Mouse (Mus musculus) MEL (cell line): ENCODE measurements around the gene Gm853. TPM values are rescaled to one million over a fixed set of nuclear protein-coding genes. Genes with fewer than 3 reads are reported as not detected.

Experiments used
- DNase-seq: peaks from one replicate; pipeline ENCODE4 v3.0.0; 2011; ENCODE audit warnings: low read depth, low spot score
- H3K27ac ChIP-seq: 2 replicates; pipeline ENCODE4 v1.5.1; 2012; ENCODE audit warnings: low read depth, mild to moderate bottlenecking, control low read depth, low read length, moderate library complexity; ENCODE audit not compliant: control insufficient read depth
- H3K27me3 ChIP-seq, 2 experiments: fragments of 150-350 bp in 1 of 2; sonication (generic) in 1 of 2; 2 replicates each; pipeline ENCODE4 v1.6.1; 2012; ENCODE audit warnings: low read length in 2 of 2, mild to moderate bottlenecking in 2 of 2, improper control_type of control experiment in 1 of 2, moderate library complexity in 1 of 2; ENCODE audit not compliant: insufficient read depth in 2 of 2, control insufficient read depth in 1 of 2
- H3K36me3 ChIP-seq, 2 experiments: 2 replicates each; pipeline ENCODE4 v1.6.1; 2012 to 2014; ENCODE audit warnings: low read length in 2 of 2, improper control_type of control experiment in 1 of 2, inconsistent platforms in 1 of 2, mild to moderate bottlenecking in 1 of 2; ENCODE audit not compliant: insufficient read depth in 2 of 2, control insufficient read depth in 1 of 2
- H3K4me1 ChIP-seq, 2 experiments: fragments of 150-350 bp in 1 of 2; sonication (generic) in 1 of 2; 2 replicates each; pipeline ENCODE4 v1.6.1; 2012; ENCODE audit warnings: low read length in 2 of 2, improper control_type of control experiment in 1 of 2, mild to moderate bottlenecking in 1 of 2; ENCODE audit not compliant: insufficient read depth in 2 of 2, control insufficient read depth in 1 of 2
- H3K4me3 ChIP-seq, 2 experiments: fragments of 150-350 bp in 1 of 2; sonication (generic) in 1 of 2; 2 replicates each; pipeline ENCODE4 v1.5.1; 2012; ENCODE audit warnings: low read depth in 2 of 2, low read length in 2 of 2, mild to moderate bottlenecking in 2 of 2, moderate library complexity in 2 of 2, control low read depth in 1 of 2, improper control_type of control experiment in 1 of 2; ENCODE audit not compliant: control insufficient read depth in 1 of 2, insufficient read depth in 1 of 2
- H3K79me2 ChIP-seq: 2 replicates; pipeline ENCODE4 v1.6.1; 2012; ENCODE audit warnings: mild to moderate bottlenecking, low read length, moderate library complexity; ENCODE audit not compliant: control insufficient read depth, poor library complexity, insufficient read depth
- H3K9ac ChIP-seq: 2 replicates; pipeline ENCODE4 v1.6.1; 2012; ENCODE audit warnings: low read depth, mild to moderate bottlenecking, control low read depth, low read length, moderate library complexity; ENCODE audit not compliant: control insufficient read depth, poor library complexity, severe bottlenecking
- H3K9me3 ChIP-seq: fragments of 150-350 bp; sonication (generic); replicated peaks from 2 replicates; pipeline ENCODE4 v1.6.1; 2012; ENCODE audit warnings: mild to moderate bottlenecking, low read length, improper control_type of control experiment, moderate library complexity; ENCODE audit not compliant: insufficient read depth
- BHLHE40 ChIP-seq: IDR thresholded peaks from 2 replicates; pipeline ENCODE4 v1.6.1; 2012; ENCODE audit warnings: low read depth, mild to moderate bottlenecking, inconsistent platforms, low read length, improper control_type of control experiment, borderline replicate concordance
- CTCF ChIP-seq, 3 experiments: IDR thresholded peaks in 2 of 3; conservative IDR thresholded peaks in 1 of 3; 2 replicates each; pipeline ENCODE4 v1.5.1; 2011 to 2012; ENCODE audit warnings: low read length in 3 of 3, low read depth in 2 of 3, mild to moderate bottlenecking in 2 of 3, improper control_type of control experiment in 1 of 3, inconsistent platforms in 1 of 3, mixed read lengths in 1 of 3, moderate library complexity in 1 of 3; ENCODE audit not compliant: control insufficient read depth in 1 of 3, insufficient read depth in 1 of 3, poor library complexity in 1 of 3, severe bottlenecking in 1 of 3
- E2F4 ChIP-seq: IDR thresholded peaks from 2 replicates; pipeline ENCODE4 v1.6.1; 2011; ENCODE audit warnings: low read depth, low read length, improper control_type of control experiment, borderline replicate concordance
- ELF1 ChIP-seq: IDR thresholded peaks from 2 replicates; pipeline ENCODE4 v1.6.1; 2014; ENCODE audit warnings: low read depth, mild to moderate bottlenecking, inconsistent platforms, low read length, improper control_type of control experiment, moderate library complexity
- GABPA ChIP-seq: IDR thresholded peaks from 2 replicates; pipeline ENCODE4 v1.6.1; 2012; ENCODE audit warnings: low read depth, mild to moderate bottlenecking, inconsistent platforms, low read length, improper control_type of control experiment, moderate library complexity
- GATA1 ChIP-seq: IDR thresholded peaks from 2 replicates; pipeline ENCODE4 v1.6.1; 2011; ENCODE audit warnings: low read depth, low read length, improper control_type of control experiment
- HCFC1 ChIP-seq: IDR thresholded peaks from 2 replicates; pipeline ENCODE4 v1.6.1; 2012; ENCODE audit warnings: low read depth, mild to moderate bottlenecking, inconsistent platforms, low read length, improper control_type of control experiment, moderate library complexity
- MAZ ChIP-seq: IDR thresholded peaks from 2 replicates; pipeline ENCODE4 v1.6.1; 2012; ENCODE audit warnings: low read depth, mild to moderate bottlenecking, inconsistent platforms, low read length, improper control_type of control experiment
- MEF2A ChIP-seq: IDR thresholded peaks from 2 replicates; pipeline ENCODE4 v1.6.1; 2014; ENCODE audit warnings: low read depth, mild to moderate bottlenecking, inconsistent platforms, low read length, improper control_type of control experiment; ENCODE audit not compliant: poor library complexity, insufficient replicate concordance, severe bottlenecking; ENCODE audit errors: extremely low read depth
- MXI1 ChIP-seq: IDR thresholded peaks from 2 replicates; pipeline ENCODE4 v1.6.1; 2011; ENCODE audit warnings: mild to moderate bottlenecking, low read depth, low read length, improper control_type of control experiment
- MYC ChIP-seq: IDR thresholded peaks from 2 replicates; pipeline ENCODE4 v1.6.1; 2011; ENCODE audit warnings: low read depth, mild to moderate bottlenecking, low read length, improper control_type of control experiment, moderate library complexity
- NELFE ChIP-seq: IDR thresholded peaks from 2 replicates; pipeline ENCODE4 v1.6.1; 2011; ENCODE audit warnings: low read depth, low read length, improper control_type of control experiment
- RAD21 ChIP-seq: IDR thresholded peaks from 2 replicates; pipeline ENCODE4 v1.6.1; 2011; ENCODE audit warnings: mild to moderate bottlenecking, low read depth, low read length, improper control_type of control experiment
- RCOR1 ChIP-seq: IDR thresholded peaks from 2 replicates; pipeline ENCODE4 v1.6.1; 2012; ENCODE audit warnings: low read depth, mild to moderate bottlenecking, inconsistent platforms, low read length, improper control_type of control experiment
- TBP ChIP-seq: IDR thresholded peaks from 2 replicates; pipeline ENCODE4 v1.8.0; 2011; ENCODE audit warnings: low read depth, low read length, improper control_type of control experiment
- UBTF ChIP-seq: IDR thresholded peaks from 2 replicates; pipeline ENCODE4 v1.6.1; 2012; ENCODE audit warnings: low read depth, mild to moderate bottlenecking, inconsistent platforms, low read length, improper control_type of control experiment, moderate library complexity, borderline replicate concordance; ENCODE audit not compliant: insufficient read depth
- USF1 ChIP-seq: IDR thresholded peaks from 2 replicates; pipeline ENCODE4 v1.6.1; 2014; ENCODE audit warnings: low read depth, mild to moderate bottlenecking, inconsistent platforms, low read length, improper control_type of control experiment, moderate library complexity
- USF2 ChIP-seq, 2 experiments: IDR thresholded peaks; 2 replicates each; pipeline ENCODE4 v1.6.1; 2011 to 2012; ENCODE audit warnings: improper control_type of control experiment in 2 of 2, low read length in 2 of 2, borderline replicate concordance in 1 of 2, inconsistent platforms in 1 of 2, low read depth in 1 of 2, mild to moderate bottlenecking in 1 of 2; ENCODE audit not compliant: insufficient read depth in 1 of 2
- ZNF384 ChIP-seq: IDR thresholded peaks from 2 replicates; pipeline ENCODE4 v1.6.1; 2012; ENCODE audit warnings: low read depth, mild to moderate bottlenecking, inconsistent platforms, low read length, improper control_type of control experiment
- polyA plus RNA-seq, 2 experiments: library from polyadenylated mRNA; stranded (reverse) in 1 of 2; unstranded in 1 of 2; fragments of >175 nt in 1 of 2; fragments of >200 nt in 1 of 2; gene quantifications; 2 replicates each; pipeline versions ENCODE4 v1.2.1 to v1.2.4; 2012; ENCODE audit warnings: low replicate concordance in 2 of 2, low read depth in 1 of 2; ENCODE audit not compliant: insufficient read length in 2 of 2, insufficient read depth in 1 of 2, missing spikeins in 1 of 2
- total RNA-seq: library from RNA; depleted of rRNA; stranded (reverse); fragments of 300-350 nt; gene quantifications from 2 replicates; pipeline ENCODE4 v1.2.3, GENCODE M21; 2012

Gm853 gene
- total and polyA plus RNA-seq, 3 experiments = 0.04 TPM; not detected in 2

GRCm38 (mm10) chr4:130173060-130173822 is 49.0 kb downstream of the Gm853 start (continued):
- no peak for TF ChIP-seq USF2 (IDR thresholded peaks at IDR 0.05; ENCODE audit: borderline replicate concordance in 1 of 2, insufficient read depth in 1 of 2, low read depth in 1 of 2, low read length in 2 of 2)

- Histone ChIP-seq H3K9me3 (no peaks in the 10 kb centered on the region), H3K27me3 (no peaks in the 10 kb centered on the region), H3K4me3 (no peak overlapping the region), H3K9ac (no peak overlapping the region), H3K79me2 (no peaks in the 10 kb centered on the region), H3K36me3 (peaks cover 0 to 20% of the 10 kb centered on the region in 2 experiments; a peak in 2 of 4 replicates), H3K4me1 (peaks cover 6 to 58% of the 10 kb centered on the region in 2 experiments), H3K27ac (no peak overlapping the region)
- DNase-seq = no peak
- TF ChIP-seq ZNF384 (no peak), UBTF (no peak), MAZ (no peak), RAD21 (no peak), GATA1 (no peak), ELF1 (no peak), MXI1 (no peak), MEF2A (no peak), MYC (no peak), E2F4 (no peak), RCOR1 (no peak), CTCF (IDR thresholded peaks at IDR 0.05 in 2 of 3, conservative IDR thresholded peaks at IDR 0.05 in 1 of 3; ENCODE audit: control insufficient read depth in 1 of 3, insufficient read depth in 1 of 3, low read depth in 2 of 3, low read length in 3 of 3, poor library complexity in 1 of 3, severe bottlenecking in 1 of 3) (no peak), HCFC1 (no peak), BHLHE40 (no peak), TBP (no peak), GABPA (no peak), USF1 (no peak), NELFE (no peak)
These were observed 50.0 kb downstream of the Gm853 start for GRCm38 (mm10) chr4:130171951-130172765.
